Mouse (Mus musculus) left cerebral cortex, postnatal 4 days (tissue): Measurements from ENCODE around the gene Ep300. TPM values are rescaled to one million over a fixed set of nuclear protein-coding genes. Genes with fewer than 3 reads are reported as not detected.
A peak's percentile ranks its signal among the peaks of the same experiment; 100 is the strongest.

ENCODE experiments used
- DNase-seq: peaks from one replicate; pipeline ENCODE4 v3.0.0-alpha.2; 2022
- intact Hi-C: fragments of 180-260 bp; cut with DNase I; formaldehyde crosslinking; loops from one replicate; pipeline ENCODE4 v1.15.1; 2025
- total RNA-seq, 2 experiments: library from RNA; stranded (reverse); gene quantifications; 2 replicates each; pipeline ENCODE4 v1.2.3; 2021

Gene Ep300
- total RNA-seq = 10 to 100 TPM; 72.1 to 74.3 TPM

GRCm38 (mm10) chr15:81584913-81585745 lies at the start of gene Ep300:
TSS of gene Ep300 (plus strand) at chr15:81585351.
- DNase-seq = peak; percentile 99
- intact Hi-C loops = loop anchor here (2.0 kb wide), 1 partner anchor 62 kb away; no protein-coding TSS in a partner anchor

- intact Hi-C loops = no loop called here
- DNase-seq = no peak
Measured at GRCm38 (mm10) chr15:81535881-81536351, 49.2 kb upstream of the Ep300 start.

- intact Hi-C loops = no loop called here
Measured at GRCm38 (mm10) chr15:81538149-81538548, 47.0 kb upstream of the Ep300 start.

GRCm38 (mm10) chr15:81539560-81539959 lies 45.6 kb upstream of the Ep300 start:
- intact Hi-C loops = no loop called here
- no peak for DNase-seq

More at GRCm38 (mm10) chr15:81538149-81538548, 47.0 kb upstream of the Ep300 start:
- no peak for DNase-seq

GRCm38 (mm10) chr15:81544916-81545315 lies 40.2 kb upstream of the Ep300 start:
- DNase-seq = no peak
- intact Hi-C loops = no loop called here

- DNase-seq = no peak
- intact Hi-C loops = no loop called here
Measured at GRCm38 (mm10) chr15:81545387-81546176, 39.6 kb upstream of the Ep300 start.

GRCm38 (mm10) chr15:81553455-81553854 lies 31.7 kb upstream of the Ep300 start:
- DNase-seq = no peak
- intact Hi-C loops = no loop called here

- intact Hi-C loops = no loop called here
- peak; percentile 8 for DNase-seq
Measured at GRCm38 (mm10) chr15:81554558-81555297, 30.4 kb upstream of the Ep300 start.

- no peak for DNase-seq
- intact Hi-C loops = no loop called here
Measured at GRCm38 (mm10) chr15:81555986-81556385, 29.2 kb upstream of the Ep300 start.

- intact Hi-C loops = no loop called here
- no peak for DNase-seq
Measured at GRCm38 (mm10) chr15:81561501-81561900, 23.6 kb upstream of the Ep300 start.

- intact Hi-C loops = no loop called here
- DNase-seq = no peak
Measured at GRCm38 (mm10) chr15:81561996-81562395, 23.2 kb upstream of the Ep300 start.

- intact Hi-C loops = no loop called here
Measured at GRCm38 (mm10) chr15:81562491-81563488, 22.4 kb upstream of the Ep300 start.

GRCm38 (mm10) chr15:81568093-81568492 lies 17.1 kb upstream of the Ep300 start:
- DNase-seq = no peak
- intact Hi-C loops = no loop called here

More at GRCm38 (mm10) chr15:81562491-81563488, 22.4 kb upstream of the Ep300 start:
- DNase-seq = no peak

- DNase-seq = no peak
- intact Hi-C loops = no loop called here
Measured at GRCm38 (mm10) chr15:81568592-81568991, 16.6 kb upstream of the Ep300 start.

- no peak for DNase-seq
- intact Hi-C loops = no loop called here
Measured at GRCm38 (mm10) chr15:81576961-81577360, 8.2 kb upstream of the Ep300 start.

GRCm38 (mm10) chr15:81577743-81578165 lies 7.4 kb upstream of the Ep300 start:
- no peak for DNase-seq

GRCm38 (mm10) chr15:81584466-81584865 lies 685 bp upstream of the Ep300 start:
- intact Hi-C loops = loop anchor here (2.0 kb wide), 1 partner anchor 62 kb away; no protein-coding TSS in a partner anchor

More at GRCm38 (mm10) chr15:81577743-81578165, 7.4 kb upstream of the Ep300 start:
- intact Hi-C loops = no loop called here

GRCm38 (mm10) chr15:81585746-81586461 lies 753 bp downstream of the Ep300 start:
- intact Hi-C loops = loop anchor here (2.0 kb wide), 2 partner anchors 63 to 119 kb away; partner anchors contain the start of gene Rbx1
- DNase-seq = peak; percentile 91

More at GRCm38 (mm10) chr15:81584466-81584865, 685 bp upstream of the Ep300 start:
- no peak for DNase-seq
